Mouse (Mus musculus): ENCODE measurements at regions not wholly inside any gene's neighbourhood (a gene's known extent, or its start where the extent isn't known, plus 50 kb on each side); places are given as distances from the start of the nearest gene placed in this dataset.

DNA sequence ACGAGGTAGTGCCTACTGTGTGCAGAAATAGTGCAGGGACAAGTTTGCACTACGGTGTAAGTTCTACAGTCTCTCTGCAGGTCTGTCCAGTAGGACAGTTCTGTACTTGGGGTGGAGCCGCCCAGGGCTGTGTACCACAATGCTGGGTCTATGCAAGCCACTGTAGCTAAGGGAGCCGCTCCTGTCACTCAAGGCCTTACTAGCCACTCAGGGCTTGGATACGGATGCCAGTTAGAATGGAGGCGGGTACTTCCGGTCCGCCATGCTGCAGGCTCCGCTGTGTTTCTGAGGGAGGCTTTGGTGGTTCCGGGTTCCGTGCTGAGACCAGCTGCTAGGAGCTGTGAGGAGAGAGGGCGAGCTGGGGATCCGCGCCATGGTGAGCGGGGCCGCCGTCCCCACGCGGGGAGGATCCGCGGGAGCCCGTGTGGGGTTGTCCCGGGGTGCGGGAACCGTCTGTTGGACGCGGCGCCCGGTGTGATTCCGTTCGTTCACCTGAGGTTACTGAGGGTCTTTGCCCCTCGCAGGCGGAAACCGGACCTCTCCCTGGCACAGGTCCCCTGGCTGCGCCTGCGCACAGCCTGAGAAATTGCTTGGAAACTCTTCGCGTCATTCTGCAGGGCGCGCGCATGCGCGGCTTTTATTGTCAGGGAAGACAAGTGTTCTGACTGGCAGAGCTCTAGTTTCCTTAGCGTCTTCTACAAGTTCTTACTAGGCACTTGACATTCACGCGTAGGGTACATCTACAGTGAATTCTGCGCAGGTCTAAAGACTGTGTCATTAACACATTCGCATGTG, 51.0 kb upstream of the Zfp873 start:
- DNase-seq (ENCODE audit: low spot score), result peak; percentile 34

All from gastrocnemius, adult 18-20 months (tissue).